Mouse (Mus musculus) olfactory bulb, adult 2 months (tissue): ENCODE data around the gene Man2a2.

Experiments used
- CTCF ChIP-seq: fragments of 200-500 bp; IDR thresholded peaks from 2 replicates; pipeline ENCODE4 v1.5.1; 2012; ENCODE audit warnings: low read depth, mild to moderate bottlenecking, low read length, moderate library complexity; ENCODE audit not compliant: insufficient read depth
- POLR2A ChIP-seq: fragments of 200-500 bp; IDR thresholded peaks from 2 replicates; pipeline ENCODE4 v1.6.1; 2012; ENCODE audit warnings: mild to moderate bottlenecking, low read depth, low read length, moderate library complexity; ENCODE audit not compliant: insufficient read depth

DNA sequence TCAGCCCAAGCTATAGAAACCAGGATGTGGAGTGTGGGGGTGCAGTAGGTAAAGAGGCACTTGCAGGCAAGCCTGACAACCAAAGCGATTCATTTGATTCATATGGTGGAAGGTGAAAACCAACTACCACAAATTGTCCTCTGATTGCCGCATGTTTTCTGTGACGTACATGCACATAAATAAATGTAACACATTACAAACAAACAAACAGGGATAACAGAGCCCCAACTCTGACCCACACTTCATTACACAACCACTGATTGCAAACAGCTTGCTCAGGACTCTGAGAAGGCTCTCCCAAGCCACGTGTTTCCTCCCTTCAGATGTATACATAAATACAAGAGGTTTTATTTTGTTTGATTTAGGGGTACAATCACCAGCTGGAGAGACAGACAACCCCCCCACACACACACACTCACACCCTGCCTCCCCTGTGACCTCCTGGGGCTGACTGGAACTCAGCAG, 1.2 kb downstream of the Man2a2 start:
- TF ChIP-seq POLR2A (no peak), CTCF (no peak)
